Mouse (Mus musculus) right cerebral cortex, postnatal 10 days (tissue): Measurements from ENCODE around the gene Nsmce1.

ENCODE experiments used
- DNase-seq, 2 experiments: peaks; one replicate each; pipeline ENCODE4 v3.0.0; 2021; ENCODE audit warnings: low spot score in 2 of 2

The Nsmce1 gene

GRCm38 (mm10) chr7:125490947-125491735, at the start of gene Nsmce1:
Gene Nsmce1 (minus strand): TSS chr7:125491596.
- DNase-seq: peak; percentile 98

DNA sequence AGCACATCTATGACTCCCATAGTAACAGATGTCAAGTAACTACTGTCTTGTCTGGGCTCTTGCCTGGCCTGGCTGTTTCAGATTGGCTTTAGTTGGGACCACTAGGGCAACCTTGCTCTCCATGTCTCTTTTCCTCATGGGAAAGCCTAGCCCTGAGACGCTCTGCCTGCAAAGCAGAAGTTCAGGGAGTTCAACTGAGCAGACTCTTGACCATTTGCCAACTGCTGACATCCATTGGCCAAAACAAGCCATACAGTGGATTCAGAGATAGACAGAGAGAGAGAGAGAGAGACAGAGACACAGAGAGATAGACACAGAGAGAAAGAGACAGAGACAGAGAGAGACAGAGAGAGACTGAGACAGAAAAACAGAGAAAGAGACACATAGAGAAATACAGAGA, 49.6 kb upstream of the Nsmce1 start:
- no peak for DNase-seq

- no peak for DNase-seq
Measured at GRCm38 (mm10) chr7:125539351-125539750, 48.0 kb upstream of the Nsmce1 start.

- no peak for DNase-seq
Measured at GRCm38 (mm10) chr7:125527901-125528580, 36.6 kb upstream of the Nsmce1 start.

DNA sequence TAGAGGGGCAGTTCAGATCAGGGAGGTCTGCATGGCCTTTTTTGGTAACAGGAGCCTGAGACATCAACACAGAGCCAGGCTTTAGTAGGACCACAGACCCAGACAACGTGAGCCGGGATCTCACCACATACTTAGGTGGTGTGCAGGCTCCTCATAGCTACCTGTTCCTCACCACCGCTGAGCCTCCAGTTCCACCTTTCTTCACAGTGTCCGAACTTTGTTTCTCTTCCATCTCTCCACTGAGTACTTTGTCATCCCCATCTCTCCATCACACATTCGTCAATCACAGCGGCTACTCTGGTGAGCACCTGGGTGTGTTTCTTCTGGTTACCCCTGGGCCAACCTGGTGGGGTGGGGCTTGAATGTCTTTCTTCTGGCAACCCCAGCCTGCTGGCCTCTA, 35.8 kb upstream of the Nsmce1 start:
- no peak for DNase-seq

GRCm38 (mm10) chr7:125523051-125523450, 31.7 kb upstream of the Nsmce1 start:
- DNase-seq: no peak

- no peak for DNase-seq
Measured at GRCm38 (mm10) chr7:125519715-125520114, 28.3 kb upstream of the Nsmce1 start.

DNA sequence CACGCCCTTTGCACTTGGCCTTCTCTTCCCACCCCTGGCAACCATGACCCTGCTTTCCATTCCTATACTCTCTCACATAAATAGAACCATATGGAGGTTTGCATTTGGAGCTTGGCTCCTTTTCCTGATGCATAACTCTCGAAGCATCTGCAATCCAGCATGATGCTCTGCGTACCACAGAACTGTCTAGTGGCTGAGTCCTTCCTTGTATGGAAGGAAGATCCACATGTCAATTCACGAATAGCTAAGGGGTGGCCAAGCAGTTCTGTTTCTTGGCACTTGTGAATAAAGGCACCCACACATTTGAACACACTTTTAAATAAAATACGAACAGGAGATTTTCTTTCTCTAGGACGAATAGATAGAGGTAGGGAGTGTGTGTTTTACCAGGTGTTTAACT, 26.1 kb upstream of the Nsmce1 start:
- DNase-seq: no peak

DNA sequence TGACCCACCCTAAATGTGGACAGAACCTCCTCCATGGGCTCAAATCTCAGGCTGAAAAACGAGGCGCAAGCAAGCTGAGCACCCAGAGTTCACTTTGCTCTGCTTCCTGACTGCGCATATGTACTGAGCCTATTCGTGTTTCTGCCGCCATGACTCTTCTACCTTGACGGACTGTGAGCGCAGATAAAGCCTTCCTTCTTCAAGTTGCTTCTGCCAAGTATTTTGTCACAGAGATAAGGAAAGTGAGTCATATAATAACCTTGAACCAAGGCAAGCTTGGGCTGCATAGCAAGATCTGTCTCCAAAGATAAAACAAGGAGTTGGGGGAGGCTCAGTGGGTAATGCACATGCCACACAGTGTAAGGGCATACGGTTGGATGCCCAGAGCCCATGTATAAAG, 25.3 kb upstream of the Nsmce1 start:
- no peak for DNase-seq

DNA sequence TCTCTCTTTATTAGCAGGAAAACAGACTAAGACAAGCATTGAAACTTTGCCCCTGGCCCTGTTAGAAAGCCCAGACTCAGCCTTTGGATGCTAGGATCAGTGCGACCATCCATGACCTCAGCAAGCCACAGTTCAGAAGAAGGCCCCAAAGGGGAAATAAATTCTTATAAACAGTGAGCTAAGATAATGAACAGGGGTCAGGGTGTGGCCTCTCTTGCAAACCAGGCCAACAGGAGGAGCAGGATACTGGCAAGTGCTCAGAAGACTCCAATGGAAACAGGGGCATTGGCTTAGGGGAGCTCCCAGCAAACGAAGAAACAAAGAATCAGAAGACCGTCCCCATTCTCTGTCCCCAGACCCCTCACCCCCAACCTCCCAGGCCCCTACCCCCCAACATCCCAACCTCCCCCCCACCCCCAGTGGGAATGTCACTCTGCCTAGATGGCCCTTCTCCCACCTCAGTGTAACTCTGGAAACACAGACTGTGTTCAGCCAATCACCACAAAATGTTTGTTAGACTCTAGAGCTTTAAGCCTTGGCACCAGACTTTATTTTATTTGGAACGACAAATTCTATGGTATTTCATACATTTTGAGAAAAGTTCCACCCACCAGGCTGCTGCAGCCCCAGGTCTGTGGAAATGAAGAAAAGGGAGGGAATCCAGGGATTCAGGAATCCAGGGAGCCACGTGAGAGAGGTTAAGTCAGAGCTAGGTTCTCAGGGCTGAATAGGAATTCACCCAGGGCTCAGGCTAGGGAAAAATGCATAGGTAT, 23.9 kb upstream of the Nsmce1 start:
- DNase-seq: no peak

DNA sequence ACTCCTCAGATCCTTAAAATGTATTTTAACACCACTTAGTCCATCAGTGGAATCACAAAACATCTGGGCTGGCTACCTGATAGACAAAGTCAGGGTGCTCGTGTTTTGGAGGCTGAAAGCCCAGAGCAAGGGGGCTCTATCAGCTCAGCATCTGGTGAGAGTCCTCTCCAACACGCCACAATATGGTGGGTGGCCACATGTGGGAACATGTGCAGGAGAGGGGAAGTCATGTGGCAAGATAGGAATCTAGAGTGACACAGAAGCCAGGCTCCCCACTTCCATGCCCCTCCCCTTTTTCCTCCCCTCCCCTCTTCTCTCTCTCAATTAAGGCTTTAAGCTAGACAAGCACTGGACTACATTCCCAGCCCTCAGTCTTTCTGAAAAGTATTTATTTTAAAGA, 20.5 kb upstream of the Nsmce1 start:
- no peak for DNase-seq

- DNase-seq: no peak
Measured at GRCm38 (mm10) chr7:125511432-125511831, 20.0 kb upstream of the Nsmce1 start.

DNA sequence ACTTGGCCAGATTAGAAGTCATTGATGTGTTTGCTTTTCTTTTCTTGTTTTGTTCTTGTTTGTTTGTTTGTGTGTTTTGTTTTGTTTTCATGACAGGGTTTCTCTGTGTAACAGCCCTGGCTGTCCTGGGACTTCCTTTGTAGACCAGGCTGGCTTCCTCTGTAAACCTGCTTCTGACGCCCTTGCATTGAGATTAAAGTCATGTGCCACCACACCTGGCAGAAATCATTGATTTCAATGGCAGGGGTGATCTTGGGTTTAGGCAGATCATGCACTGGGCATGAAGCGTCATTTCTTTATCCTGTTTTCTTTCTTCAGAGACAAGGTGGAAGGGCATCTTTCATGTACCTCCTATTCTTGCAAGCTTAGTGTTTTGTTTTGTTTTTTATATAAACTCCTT, 15.9 kb upstream of the Nsmce1 start:
- no peak for DNase-seq

- DNase-seq: no peak
Measured at GRCm38 (mm10) chr7:125505568-125505967, 14.2 kb upstream of the Nsmce1 start.

DNA sequence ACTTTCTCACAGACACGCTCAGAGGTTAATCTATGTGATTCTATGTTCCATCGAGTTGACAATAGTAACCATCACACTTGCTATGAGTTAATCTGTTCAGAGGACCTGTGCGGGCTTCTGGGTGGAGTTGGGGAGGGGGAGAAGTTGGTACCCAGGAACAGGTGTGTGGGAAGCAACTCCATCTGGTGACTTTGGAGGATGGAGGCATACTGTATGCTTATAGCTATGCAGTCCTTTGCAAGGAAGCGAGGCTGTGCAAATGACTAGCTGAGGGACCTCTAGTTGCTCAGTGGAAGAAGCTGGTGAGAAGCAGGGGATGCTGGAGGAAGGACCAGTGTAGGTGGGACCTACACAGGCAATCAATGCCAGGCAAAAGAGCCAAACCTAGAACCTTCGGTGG, 13.2 kb upstream of the Nsmce1 start:
- peak in 1 of 2 experiments; percentile 40 for DNase-seq

DNA sequence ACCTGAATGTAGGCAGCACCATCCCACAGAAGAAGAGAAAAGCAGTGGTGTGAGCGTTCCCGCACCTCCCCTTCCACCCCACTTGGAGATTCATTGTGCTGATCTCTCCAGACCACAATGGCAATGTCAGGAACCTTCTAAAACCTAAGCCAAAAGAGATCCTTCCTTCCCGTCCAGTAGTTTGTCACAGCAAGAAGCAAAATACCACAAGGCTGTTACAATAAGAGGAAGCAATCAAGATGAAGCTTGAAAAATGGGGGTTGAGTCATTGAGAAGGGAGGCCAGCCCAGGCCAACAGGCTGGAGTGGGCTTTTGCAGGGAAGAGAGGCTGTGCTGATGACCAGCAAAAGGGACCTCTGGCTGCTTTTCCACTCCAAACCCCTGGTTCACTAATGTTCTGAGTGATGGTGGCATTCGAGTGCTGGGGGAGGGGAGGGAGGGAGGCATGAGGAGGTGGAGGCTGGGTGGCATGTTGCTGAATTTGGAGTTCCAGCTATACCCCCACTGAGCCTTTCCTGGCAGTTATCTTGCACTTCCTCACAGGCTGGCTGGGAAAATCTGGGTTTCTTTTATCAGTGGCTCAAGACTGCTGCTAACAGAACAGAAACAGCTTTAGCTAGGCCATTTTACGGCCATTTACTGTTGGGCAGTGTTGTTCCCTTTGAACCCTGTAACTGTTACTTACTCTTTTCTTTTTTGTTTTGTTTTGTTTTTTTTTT, 12.1 kb upstream of the Nsmce1 start:
- no peak for DNase-seq

- DNase-seq: no peak
Measured at GRCm38 (mm10) chr7:125500879-125501278, 9.5 kb upstream of the Nsmce1 start.

GRCm38 (mm10) chr7:125499927-125500868, 8.8 kb upstream of the Nsmce1 start:
- DNase-seq: peak in 1 of 2 experiments; percentile 42

GRCm38 (mm10) chr7:125495864-125496440, 4.6 kb upstream of the Nsmce1 start:
- no peak for DNase-seq

DNA sequence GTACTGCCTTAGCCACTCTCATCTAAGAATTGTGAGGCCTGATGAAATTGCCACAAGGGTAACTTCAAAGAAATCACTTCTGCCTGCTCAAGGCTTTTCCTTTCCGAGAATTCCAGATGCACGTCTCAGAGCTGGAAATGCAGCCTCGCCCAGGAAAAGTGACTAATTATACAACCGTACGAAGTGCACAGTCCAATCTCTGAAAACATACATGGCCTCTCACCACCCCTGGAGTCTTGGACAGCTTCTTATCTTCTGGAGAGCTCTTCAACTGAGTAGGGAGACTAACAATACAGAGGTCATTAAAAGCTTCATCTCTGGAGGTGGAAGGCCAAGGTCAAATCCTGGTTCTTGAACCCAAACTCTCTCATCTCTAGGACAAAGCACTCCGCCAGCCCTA, 1.2 kb upstream of the Nsmce1 start:
- no peak for DNase-seq
